ENCODE assay signal across 9 mouse cellular contexts in genomic region chr13:104110526-104110925, GRCm38 (mm10). TPM values are rescaled to one million over a fixed set of nuclear protein-coding genes. Genes with fewer than 3 reads are reported as not detected.
DNase-seq lines count a peak whose midpoint lies in the region; ATAC-seq and TF ChIP-seq lines count a peak whose summit lies in the region.
"Had no signal": no experiment of that assay in that cellular context is flagged by ENCODE, and none has a peak within 500 bp of the region (broad histone marks: within the 10 kb centered on the region; RNA-seq: fewer than 3 reads in every experiment).

No protein-coding gene starts in this region.

- ATAC-seq in heart, embryonic 16.5 days (replicated peaks; ENCODE audit: extremely low read depth, insufficient read depth, low FRiP score), result no peak
- ATAC-seq in hindbrain, embryonic 15.5 days (ENCODE audit: low FRiP score, low read depth), result no peak
- ATAC-seq in midbrain, embryonic 15.5 days (replicated peaks), result no peak
- no peak for ATAC-seq in megakaryocyte-erythroid progenitor cell, adult 5-6 weeks (replicated peaks; ENCODE audit: low FRiP score, low TSS enrichment, poor library complexity, severe bottlenecking)

- peaks cover 2% of the 10 kb centered on the region; the same call in 1 of the 2 replicates for H3K27me3 ChIP-seq in heart, embryonic 16.5 days (ENCODE audit: control insufficient read depth, insufficient read depth, low read length)
- no peaks in the 10 kb centered on the region for H3K27me3 ChIP-seq in hindbrain, embryonic 15.5 days
- no peaks in the 10 kb centered on the region for H3K27me3 ChIP-seq in midbrain, embryonic 15.5 days (replicated peaks)
- H3K27me3 ChIP-seq in thymus, adult 2 months (ENCODE audit: control insufficient read depth, insufficient read depth, low read length), result no peaks in the 10 kb centered on the region

- no peak for TF ChIP-seq POLR2A in thymus, adult 2 months (IDR thresholded peaks at IDR 0.05; ENCODE audit: control insufficient read depth, extremely low read depth, insufficient read depth, low read length, poor library complexity)

- WGBS in heart, embryonic 16.5 days, result 54% methylated on average over 7 of the region's 7 CpGs
- 18% methylated on average over 7 of the region's 7 CpGs for WGBS in hindbrain, embryonic 15.5 days
- WGBS in midbrain, embryonic 15.5 days, result 22% methylated on average over 7 of the region's 7 CpGs
- 71% methylated on average over 7 of the region's 7 CpGs for WGBS in thymus, adult 2 months

- peak overlapping the region; percentile 76 for H3K9ac ChIP-seq in heart, embryonic 16.5 days (ENCODE audit: low read length)
- peak overlapping the region; percentile 76 for H3K9ac ChIP-seq in hindbrain, embryonic 15.5 days
- peak overlapping the region; percentile 69 for H3K9ac ChIP-seq in midbrain, embryonic 15.5 days

- no peak for TF ChIP-seq CTCF in thymus, adult 2 months (IDR thresholded peaks at IDR 0.05; ENCODE audit: borderline replicate concordance, control insufficient read depth, extremely low read depth, insufficient read depth, low read length, poor library complexity)

- peaks cover 9% of the 10 kb centered on the region; the same call in 1 of the 2 replicates for H3K4me1 ChIP-seq in heart, embryonic 16.5 days (ENCODE audit: control insufficient read depth, insufficient read depth, low read length)
- H3K4me1 ChIP-seq in hindbrain, embryonic 15.5 days (replicated peaks), result peaks cover 31% of the 10 kb centered on the region
- peaks cover 29% of the 10 kb centered on the region for H3K4me1 ChIP-seq in midbrain, embryonic 15.5 days
- peaks cover 16% of the 10 kb centered on the region for H3K4me1 ChIP-seq in thymus, adult 2 months (replicated peaks; ENCODE audit: control insufficient read depth, insufficient read depth, low read length)

- 0 out of 2 replicates have a peak, but pooled peaks cover 2% of the 10 kb centered on the region for H3K9me3 ChIP-seq in heart, embryonic 16.5 days (replicated peaks; ENCODE audit: control insufficient read depth, low read length)
- no peaks in the 10 kb centered on the region for H3K9me3 ChIP-seq in hindbrain, embryonic 15.5 days
- no peaks in the 10 kb centered on the region for H3K9me3 ChIP-seq in midbrain, embryonic 15.5 days

- H3K4me3 ChIP-seq in heart, embryonic 16.5 days (ENCODE audit: low read length), result peak overlapping the region; percentile 87
- peak overlapping the region; percentile 89 for H3K4me3 ChIP-seq in hindbrain, embryonic 15.5 days
- peak overlapping the region; percentile 81 for H3K4me3 ChIP-seq in midbrain, embryonic 15.5 days
- H3K4me3 ChIP-seq in thymus, adult 2 months (ENCODE audit: control insufficient read depth, insufficient read depth, low read length), result no peak overlapping the region

- no peak for DNase-seq in heart, postnatal 4 days
- DNase-seq in brain, adult 2 months (ENCODE audit: low read depth, low spot score), result peak; percentile 56
- DNase-seq in layer of hippocampus, postnatal 36 days, result no peak
- no peak for DNase-seq in thymus, adult 2 months

- peak overlapping the region; percentile 94 for H3K4me2 ChIP-seq in heart, embryonic 16.5 days (ENCODE audit: low read depth, low read length)
- H3K4me2 ChIP-seq in hindbrain, embryonic 15.5 days, result peak overlapping the region; percentile 84
- H3K4me2 ChIP-seq in midbrain, embryonic 15.5 days, result peak overlapping the region; percentile 84

- H3K27ac ChIP-seq in heart, embryonic 16.5 days (ENCODE audit: low read length), result no peak overlapping the region
- peak overlapping the region; percentile 86 for H3K27ac ChIP-seq in hindbrain, embryonic 15.5 days (replicated peaks)
- peak overlapping the region; percentile 86 for H3K27ac ChIP-seq in midbrain, embryonic 15.5 days
- H3K27ac ChIP-seq in thymus, adult 2 months (ENCODE audit: control insufficient read depth, insufficient read depth, low read length), result no peak overlapping the region

- H3K36me3 ChIP-seq in heart, embryonic 16.5 days (ENCODE audit: control insufficient read depth, insufficient read depth), result no peaks in the 10 kb centered on the region
- peaks cover 20% of the 10 kb centered on the region for H3K36me3 ChIP-seq in hindbrain, embryonic 15.5 days
- no peaks in the 10 kb centered on the region for H3K36me3 ChIP-seq in midbrain, embryonic 15.5 days (replicated peaks)
- H3K36me3 ChIP-seq in thymus, adult 2 months (ENCODE audit: control insufficient read depth, insufficient read depth, low read length), result no peaks in the 10 kb centered on the region

RNA-seq across cellular contexts. Expression of gene Sgtb, which starts 1.0 kb away (rescaled TPM):
- 1.8 and 3.2 TPM in 2 replicates for polyA plus RNA-seq in heart, embryonic 16.5 days (2015; fragmentation: Nextera tagmentation; extraction: Ambion mirVana)
- total RNA-seq in heart, postnatal 4 days (2021), result 1 to 10 TPM; 1.7 to 1.8 TPM
- polyA plus RNA-seq in hindbrain, embryonic 15.5 days (2015; fragmentation: Nextera tagmentation; extraction: Ambion mirVana), result 31.6 and 32.7 TPM in 2 replicates
- polyA plus RNA-seq in midbrain, embryonic 15.5 days (2015; fragmentation: Nextera tagmentation; extraction: Ambion mirVana), result 28.6 and 29.4 TPM in 2 replicates
- 10 to 100 TPM; 69.0 to 76.2 TPM for total RNA-seq in layer of hippocampus, postnatal 36 days (2021)
- total RNA-seq in megakaryocyte-erythroid progenitor cell, adult 5-6 weeks (2014; fragmentation: Nextera tagmentation), result not detected in 2 replicates
- total RNA-seq in megakaryocyte-erythroid progenitor cell, adult 5-6 weeks (2017), result not detected in 2 replicates
- 0.19 and 0.26 TPM in 2 replicates for polyA plus RNA-seq in thymus, adult 2 months (2012; rRNA removed)
- total RNA-seq: MEL had no signal

RNA-seq across cellular contexts. Expression of gene Nln, which starts 1.1 kb away (rescaled TPM):
- polyA plus RNA-seq in heart, embryonic 16.5 days (2015; fragmentation: Nextera tagmentation; extraction: Ambion mirVana), result 20.3 and 21.8 TPM in 2 replicates
- 10 to 100 TPM; 27.2 to 30.4 TPM for total RNA-seq in heart, postnatal 4 days (2021)
- 57.3 and 64.6 TPM in 2 replicates for polyA plus RNA-seq in hindbrain, embryonic 15.5 days (2015; fragmentation: Nextera tagmentation; extraction: Ambion mirVana)
- polyA plus RNA-seq in midbrain, embryonic 15.5 days (2015; fragmentation: Nextera tagmentation; extraction: Ambion mirVana), result 66.1 and 70.8 TPM in 2 replicates
- total RNA-seq in layer of hippocampus, postnatal 36 days (2021), result 10 to 100 TPM; 19.9 to 25.7 TPM
- total RNA-seq in megakaryocyte-erythroid progenitor cell, adult 5-6 weeks (2014; fragmentation: Nextera tagmentation), result 29.4 and 34.9 TPM in 2 replicates
- total RNA-seq in megakaryocyte-erythroid progenitor cell, adult 5-6 weeks (2017), result 47.9 and 58.8 TPM in 2 replicates
- polyA plus RNA-seq in thymus, adult 2 months (2012; rRNA removed), result 2.6 and 2.9 TPM in 2 replicates

Comparison
In these comparisons a context has a peak if more than half of its experiments do, and no peak if none do; other contexts are left out.
1. H3K27ac ChIP-seq: peak in hindbrain, embryonic 15.5 days (single experiment) and midbrain, embryonic 15.5 days (single experiment); none in heart, embryonic 16.5 days (single experiment) and thymus, adult 2 months (single experiment).
2. Peak in every context shown above with its lines, with median percentiles within 50 percentile points of each other: H3K4me2 ChIP-seq and H3K9ac ChIP-seq.